Mouse (Mus musculus) kidney, postnatal 0 days (tissue): ENCODE results near the gene Ankrd33b. TPM values are rescaled to one million over a fixed set of nuclear protein-coding genes. Genes with fewer than 3 reads are reported as not detected.

Experiments
- ATAC-seq: fragments of 200-750 bp; cut with Nextera tagmentation; replicated peaks from 2 replicates; pipeline ENCODE4 v1.8.0; 2017; ENCODE audit warnings: low read depth, moderate number of reproducible peaks, moderate TSS enrichment, moderate library complexity; ENCODE audit not compliant: low FRiP score
- DNase-seq: peaks from one replicate; pipeline ENCODE4 v3.0.0-alpha.2; 2016; ENCODE audit warnings: low spot score
- H3K27ac ChIP-seq: fragments of 300-500 bp; sonication (generic); 2 replicates; pipeline ENCODE4 v1.5.1; 2014; ENCODE audit warnings: mild to moderate bottlenecking
- H3K27me3 ChIP-seq: fragments of 300-500 bp; sonication (generic); 2 replicates; pipeline ENCODE4 v1.6.1; 2014; ENCODE audit warnings: low read length, mixed read lengths; ENCODE audit not compliant: insufficient read depth
- H3K36me3 ChIP-seq: fragments of 300-500 bp; sonication (generic); 2 replicates; pipeline ENCODE4 v1.6.1; 2014; ENCODE audit warnings: low read length, mixed read lengths; ENCODE audit not compliant: insufficient read depth
- H3K4me1 ChIP-seq: fragments of 300-500 bp; sonication (generic); replicated peaks from 2 replicates; pipeline ENCODE4 v1.6.1; 2014; ENCODE audit warnings: antibody characterized with exemption, low read length, mixed read lengths; ENCODE audit not compliant: insufficient read depth
- H3K4me2 ChIP-seq: fragments of 300-500 bp; sonication (generic); 2 replicates; pipeline ENCODE4 v1.6.1; 2014; ENCODE audit warnings: mild to moderate bottlenecking, low read length, moderate library complexity, mixed read lengths
- H3K4me3 ChIP-seq: fragments of 300-500 bp; sonication (generic); replicated peaks from 2 replicates; pipeline ENCODE4 v1.5.1; 2014; ENCODE audit warnings: low read depth, low read length
- H3K9ac ChIP-seq: fragments of 300-500 bp; sonication (generic); 2 replicates; pipeline ENCODE4 v1.6.1; 2014; ENCODE audit warnings: low read depth, low read length
- H3K9me3 ChIP-seq: fragments of 300-500 bp; sonication (generic); replicated peaks from 2 replicates; pipeline ENCODE4 v1.6.1; 2016; ENCODE audit warnings: low read length, inconsistent platforms, mixed read lengths
- CTCF ChIP-seq: IDR thresholded peaks from 2 replicates; pipeline ENCODE4 v1.5.1; 2016; ENCODE audit warnings: antibody characterized with exemption, low read depth, mild to moderate bottlenecking, moderate library complexity
- WGBS: fragments of 180-500 bp; shearing (Covaris S2); extraction: QIAGEN DNeasy Blood & Tissue Kit; methylation state at CpG from one replicate; pipeline ENCODE4 v1.1.7; 2014; 5-methylcytosine and 5-hydroxymethylcytosine counted together
- polyA plus RNA-seq: library from polyadenylated mRNA; unstranded; fragments of >200 nt; fragmentation: Nextera tagmentation; extraction: Ambion mirVana; gene quantifications from 2 replicates; pipeline ENCODE4 v1.2.1, GENCODE M21; 2015

Ankrd33b gene
- polyA plus RNA-seq, 1 experiment from 2014 or later: 12.0 TPM

- Histone ChIP-seq H3K27me3 (no peaks in the 10 kb centered on the region), H3K4me1 (no peaks in the 10 kb centered on the region), H3K27ac (no peak overlapping the region), H3K4me3 (no peak overlapping the region), H3K9me3 (no peaks in the 10 kb centered on the region), H3K9ac (no peak overlapping the region), H3K36me3 (no peaks in the 10 kb centered on the region), H3K4me2 (no peak overlapping the region)
- peak; percentile 36 for ATAC-seq
- TF ChIP-seq CTCF: no peak
- WGBS: 18% methylated on average over 4 of the region's 4 CpGs
- peak; percentile 54 for DNase-seq
Measured at GRCm38 (mm10) chr15:31375212-31375611, 7.7 kb upstream of the Ankrd33b start.

DNA sequence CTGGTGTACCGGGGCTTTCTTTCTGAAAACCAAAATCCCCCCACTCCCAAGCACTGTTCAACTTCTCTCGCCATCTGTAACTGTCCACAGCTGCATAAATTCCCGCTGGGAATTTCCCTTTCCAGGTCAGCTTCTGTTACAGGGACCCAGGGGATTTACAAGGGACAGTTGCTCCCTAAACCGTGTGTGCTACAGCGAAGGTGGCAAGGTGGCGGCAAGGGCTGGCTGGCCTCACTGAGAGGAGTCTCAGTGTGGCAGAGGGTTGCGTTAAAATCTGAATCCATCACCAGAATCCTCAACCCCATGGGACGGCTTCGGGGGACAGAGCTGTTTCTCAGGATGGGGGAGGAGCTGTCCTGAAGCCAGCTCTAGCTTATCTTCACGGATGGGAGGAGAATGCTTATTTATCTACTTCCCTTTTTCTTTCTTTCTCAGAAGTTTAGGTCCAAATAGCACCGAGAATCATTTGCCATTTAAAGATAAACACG lies 1.6 kb upstream of the Ankrd33b start:
- DNase-seq (peak; percentile 14), ATAC-seq (no peak)
- 7% methylated on average over 12 of the region's 12 CpGs for WGBS
- no peak for TF ChIP-seq CTCF
- no peak overlapping the region for H3K27ac ChIP-seq
- H3K9ac ChIP-seq: no peak overlapping the region
- no peak overlapping the region for H3K4me3 ChIP-seq
- H3K27me3 ChIP-seq: no peaks in the 10 kb centered on the region
- peaks cover 4% of the 10 kb centered on the region; the same call in 1 of the 2 replicates for H3K4me1 ChIP-seq
- H3K36me3 ChIP-seq: no peaks in the 10 kb centered on the region
- peak overlapping the region; percentile 18; the same call in 1 of the 2 replicates for H3K4me2 ChIP-seq
- no peaks in the 10 kb centered on the region for H3K9me3 ChIP-seq

GRCm38 (mm10) chr15:31368556-31368955 lies 1.0 kb upstream of the Ankrd33b start:
- Histone ChIP-seq H3K9ac (no peak overlapping the region), H3K9me3 (no peaks in the 10 kb centered on the region), H3K36me3 (no peaks in the 10 kb centered on the region), H3K27ac (no peak overlapping the region), H3K27me3 (no peaks in the 10 kb centered on the region), H3K4me2 (peak overlapping the region; percentile 99; the same call in 1 of the 2 replicates), H3K4me3 (no peak overlapping the region), H3K4me1 (peaks cover 4% of the 10 kb centered on the region; the same call in 1 of the 2 replicates)
- TF ChIP-seq CTCF: no peak
- no peak for ATAC-seq
- DNase-seq: peak; percentile 17
- 16% methylated on average over 8 of the region's 8 CpGs for WGBS

DNA sequence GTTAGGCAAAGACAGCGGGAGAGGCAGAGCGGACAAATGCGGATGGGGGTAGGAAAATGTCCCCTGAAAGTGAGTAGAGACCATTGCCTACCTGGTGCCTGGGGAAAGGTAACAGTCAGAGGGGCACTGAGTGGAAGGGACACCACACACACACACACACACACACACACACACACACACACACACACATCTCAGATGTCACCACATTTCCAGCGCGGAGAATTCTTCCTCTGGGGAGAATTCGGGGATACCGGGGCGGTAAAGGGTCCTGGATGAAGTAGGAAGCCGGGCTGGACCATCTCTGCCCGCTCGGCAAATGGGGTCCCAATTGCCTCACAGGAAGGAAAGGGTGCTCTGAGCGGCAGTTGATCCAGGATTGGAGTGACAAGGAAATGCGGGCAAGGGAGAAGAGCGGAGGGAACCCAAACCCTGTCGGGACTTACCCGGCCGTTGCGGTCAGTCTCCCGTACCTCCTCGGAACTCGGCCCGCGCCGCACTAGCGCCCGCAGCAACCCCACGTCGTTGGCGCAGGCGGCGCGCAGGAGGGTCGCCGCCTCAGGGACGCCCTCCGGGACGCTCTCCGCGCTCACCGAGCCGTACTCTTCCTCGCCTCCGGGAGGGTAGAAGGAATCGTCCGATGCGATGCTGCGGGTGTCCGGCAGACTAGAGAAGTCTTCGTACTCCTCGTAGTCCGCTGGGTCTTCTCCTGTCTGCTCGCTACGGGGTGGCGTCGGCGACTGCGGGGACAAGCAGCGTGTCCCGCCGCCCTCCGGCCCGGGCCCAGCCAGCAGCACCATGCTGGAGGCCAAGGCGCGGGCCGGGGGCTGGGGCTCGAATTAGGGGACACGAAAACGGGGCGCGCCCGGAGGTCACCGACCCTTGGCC lies 688 bp downstream of the Ankrd33b start:
- Histone ChIP-seq H3K36me3 (no peaks in the 10 kb centered on the region), H3K4me2 (peak overlapping the region; percentile 99), H3K27ac (peak overlapping the region; percentile 75), H3K9ac (peak overlapping the region; percentile 70), H3K4me1 (peaks cover 4% of the 10 kb centered on the region; the same call in 1 of the 2 replicates), H3K4me3 (peak overlapping the region; percentile 67), H3K27me3 (no peaks in the 10 kb centered on the region), H3K9me3 (no peaks in the 10 kb centered on the region)
- under 1% methylated on average over 68 of the region's 72 CpGs for WGBS
- peak; percentile 16; the same call in 1 of the 2 replicates for ATAC-seq
- peak; percentile 21 for DNase-seq
- TF ChIP-seq CTCF: no peak

DNA sequence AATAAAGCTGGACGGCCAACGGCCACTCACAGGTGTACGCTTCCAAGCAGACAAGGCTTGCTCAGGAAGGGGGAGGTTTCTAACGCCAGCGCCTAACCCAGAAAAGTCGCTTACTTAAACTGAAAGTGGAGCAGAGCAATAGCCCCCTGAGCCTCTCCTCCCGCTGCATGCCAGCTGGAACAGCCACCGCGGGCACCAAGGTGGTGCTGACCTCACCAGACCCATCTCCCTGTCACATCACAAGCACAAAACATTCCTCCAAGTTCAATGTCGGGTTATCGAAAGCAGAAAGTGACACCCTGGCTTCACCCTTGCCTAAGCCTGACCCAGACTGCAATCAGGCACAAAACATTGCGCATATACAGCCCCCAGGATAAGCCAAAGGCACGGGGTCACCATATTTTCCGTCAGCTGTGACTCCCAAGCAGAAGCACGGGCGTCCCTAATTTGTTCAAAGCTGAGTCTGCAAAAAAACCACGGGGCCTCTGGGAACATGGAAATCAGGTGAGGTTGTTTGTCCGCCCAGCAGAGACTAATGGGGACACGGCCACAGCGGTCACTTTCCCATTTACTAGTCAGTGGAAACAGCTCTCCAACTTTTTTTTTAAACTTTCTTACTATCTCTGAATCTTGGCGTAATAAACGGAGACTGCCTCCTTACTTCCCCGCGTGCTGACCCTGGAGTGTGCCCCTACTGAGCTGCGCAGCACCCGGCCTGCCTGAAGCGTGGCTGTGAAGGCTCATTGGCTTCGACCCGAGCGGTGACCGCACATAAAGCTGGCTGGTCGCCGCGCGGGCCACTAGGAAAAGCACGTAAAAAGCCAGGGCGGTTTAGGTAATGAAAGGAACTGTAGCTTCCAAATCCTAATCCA lies 1.6 kb downstream of the Ankrd33b start:
- DNase-seq (peak; percentile 29), ATAC-seq (no peak)
- no peak for TF ChIP-seq CTCF
- Histone ChIP-seq H3K4me1 (peaks cover 4% of the 10 kb centered on the region; the same call in 1 of the 2 replicates), H3K4me3 (peak overlapping the region; percentile 67), H3K27me3 (no peaks in the 10 kb centered on the region), H3K36me3 (no peaks in the 10 kb centered on the region), H3K4me2 (peak overlapping the region; percentile 99), H3K27ac (peak overlapping the region; percentile 75), H3K9ac (peak overlapping the region; percentile 70), H3K9me3 (no peaks in the 10 kb centered on the region)
- 2% methylated on average over 37 of the region's 37 CpGs for WGBS
